Mouse (Mus musculus) bone marrow macrophage, adult 2 months (primary cell): ENCODE measurements around the gene Krtcap2.

Experiments used
- CTCF ChIP-seq: IDR thresholded peaks from 2 replicates; pipeline ENCODE4 v1.5.1; 2012; ENCODE audit warnings: low read depth, mild to moderate bottlenecking, low read length, moderate library complexity
- POLR2A ChIP-seq: IDR thresholded peaks from 2 replicates; pipeline ENCODE4 v1.6.1; 2012; ENCODE audit warnings: mild to moderate bottlenecking, low read depth, low read length, borderline replicate concordance

GRCm38 (mm10) chr3:89208075-89208657 lies 37.6 kb upstream of the Krtcap2 start:
- TF ChIP-seq CTCF (no peak), POLR2A (no peak)
